Mouse (Mus musculus): ENCODE data around the gene Rpl10. TPM values are rescaled to one million over a fixed set of nuclear protein-coding genes. Genes with fewer than 3 reads are reported as not detected.

The Rpl10 gene
- total and polyA plus RNA-seq, 3 experiments, result 459 to 3,697 (median 3,137) TPM

GRCm38 (mm10) chrX:74230038-74230437, 40.6 kb upstream of the Rpl10 start:
- in situ Hi-C loops (cut with MboI; ENCODE audit: low pct_ligation_motif_present, low pct_unique_long_range_greater_than_20kb, low sequenced_read_pairs) (no loop called here), dilution Hi-C loops (cut with MboI; ENCODE audit: extremely low pct_ligation_motif_present, extremely low pct_unique_long_range_greater_than_20kb, low sequenced_read_pairs) (no loop called here)
- no peak overlapping the region for H3K4me2 ChIP-seq (ENCODE audit: insufficient read depth, low read depth, poor library complexity, severe bottlenecking)
- H3K79me2 ChIP-seq (replicated peaks; ENCODE audit: control insufficient read depth, extremely low read depth, insufficient read depth, poor library complexity, severe bottlenecking), result no peaks in the 10 kb centered on the region
- TF ChIP-seq PAX5 (IDR thresholded peaks at IDR 0.05; ENCODE audit: low read length), result no peak
- TF ChIP-seq KAT2A (IDR thresholded peaks at IDR 0.05; ENCODE audit: insufficient replicate concordance, low read length), result no peak
- no peak for TF ChIP-seq JUN (IDR thresholded peaks at IDR 0.05; ENCODE audit: insufficient read depth, low read depth, low read length)
- no peaks in the 10 kb centered on the region for H3K4me1 ChIP-seq (ENCODE audit: control insufficient read depth in 1 of 2, insufficient read depth in 2 of 2)
- peaks cover 84 to 100% of the 10 kb centered on the region in 2 experiments for H3K36me3 ChIP-seq (replicated peaks in 1 of 2; ENCODE audit: control insufficient read depth in 1 of 2, insufficient read depth in 1 of 2, low read length in 1 of 2)
- H3K27me3 ChIP-seq (replicated peaks), result no peaks in the 10 kb centered on the region
- no peak overlapping the region for H3K9ac ChIP-seq (ENCODE audit: insufficient read depth, low read depth)
- no peak for DNase-seq (ENCODE audit: extremely low read depth)
- no peak overlapping the region for H3K4me3 ChIP-seq (replicated peaks in 1 of 3; ENCODE audit: low read depth in 2 of 3, low read length in 2 of 3, poor library complexity in 1 of 3)
- no peaks in the 10 kb centered on the region for H3K9me3 ChIP-seq (replicated peaks; ENCODE audit: low read length)
- H3K27ac ChIP-seq (ENCODE audit: insufficient read depth, low read depth), result no peak overlapping the region

GRCm38 (mm10) chrX:74233196-74233595, 37.4 kb upstream of the Rpl10 start:
- no peaks in the 10 kb centered on the region for H3K4me1 ChIP-seq (ENCODE audit: control insufficient read depth in 1 of 2, insufficient read depth in 2 of 2)
- TF ChIP-seq SMC3 (IDR thresholded peaks at IDR 0.05; ENCODE audit: low read depth, low read length) (no peak), ZKSCAN1 (IDR thresholded peaks at IDR 0.05; ENCODE audit: borderline replicate concordance, low read depth, low read length) (no peak), MAX (IDR thresholded peaks at IDR 0.05; ENCODE audit: low read length) (no peak), ZMIZ1 (IDR thresholded peaks at IDR 0.05; ENCODE audit: low read depth, low read length) (no peak), TBP (conservative IDR thresholded peaks at IDR 0.05; ENCODE audit: low read depth, low read length) (no peak), E2F4 (IDR thresholded peaks at IDR 0.05; ENCODE audit: insufficient replicate concordance, low read depth, low read length) (no peak), MAFK (IDR thresholded peaks at IDR 0.05; ENCODE audit: insufficient replicate concordance, low read length) (no peak), ETS1 (conservative IDR thresholded peaks at IDR 0.05; ENCODE audit: low read depth, low read length) (no peak), ZC3H11A (IDR thresholded peaks at IDR 0.05; ENCODE audit: low read depth, low read length) (no peak), HCFC1 (IDR thresholded peaks at IDR 0.05; ENCODE audit: low read depth, low read length) (no peak), JUND (conservative IDR thresholded peaks at IDR 0.05; ENCODE audit: low read depth, low read length) (no peak), CHD1 (IDR thresholded peaks at IDR 0.05; ENCODE audit: low read depth, low read length) (no peak), ELF1 (IDR thresholded peaks at IDR 0.05; ENCODE audit: low read depth, low read length) (no peak), NELFE (IDR thresholded peaks at IDR 0.05; ENCODE audit: low read depth, low read length) (no peak)
- H3K9me3 ChIP-seq (replicated peaks; ENCODE audit: low read length), result no peaks in the 10 kb centered on the region
- no peaks in the 10 kb centered on the region for H3K79me2 ChIP-seq (replicated peaks; ENCODE audit: control insufficient read depth, extremely low read depth, insufficient read depth, poor library complexity, severe bottlenecking)
- in situ Hi-C loops (cut with MboI; ENCODE audit: low pct_ligation_motif_present, low pct_unique_long_range_greater_than_20kb, low sequenced_read_pairs), result no loop called here
- no peak overlapping the region for H3K4me2 ChIP-seq (ENCODE audit: insufficient read depth, low read depth, poor library complexity, severe bottlenecking)
- H3K27me3 ChIP-seq (replicated peaks), result no peaks in the 10 kb centered on the region
- no peak overlapping the region for H3K9ac ChIP-seq (ENCODE audit: insufficient read depth, low read depth)
- DNase-seq (ENCODE audit: extremely low read depth), result no peak
- no peak overlapping the region for H3K27ac ChIP-seq (ENCODE audit: insufficient read depth, low read depth)
- no peak overlapping the region for H3K4me3 ChIP-seq (replicated peaks in 1 of 3; ENCODE audit: low read depth in 2 of 3, low read length in 2 of 3, poor library complexity in 1 of 3)
- peaks cover 80 to 97% of the 10 kb centered on the region in 2 experiments for H3K36me3 ChIP-seq (replicated peaks in 1 of 2; ENCODE audit: control insufficient read depth in 1 of 2, insufficient read depth in 1 of 2, low read length in 1 of 2)
- dilution Hi-C loops (cut with MboI; ENCODE audit: extremely low pct_ligation_motif_present, extremely low pct_unique_long_range_greater_than_20kb, low sequenced_read_pairs), result no loop called here

Measured in CH12.LX (cell line).